In genomic region chr15:25498422-25498821, GRCm38 (mm10) we compare ENCODE assay signal across 19 mouse cellular contexts.
DNase-seq lines count a peak whose midpoint lies in the region; ATAC-seq lines count a peak whose summit lies in the region.
"Had no signal": no experiment of that assay in that cellular context is flagged by ENCODE, and none has a peak within 500 bp of the region (broad histone marks: within the 10 kb centered on the region; RNA-seq: fewer than 3 reads in every experiment).

No protein-coding gene starts in this region.

- no peak for DNase-seq in hindbrain, embryonic 10.5 days (ENCODE audit: low spot score)
- DNase-seq in Muller cell, postnatal 12 days (ENCODE audit: inconsistent ontology term): peak; percentile 76
- no peak for DNase-seq in thymus, postnatal 25 days
- no peak for DNase-seq in adrenal gland, adult 2 months
- DNase-seq in urinary bladder, adult 2 months (ENCODE audit: low spot score): no peak
- DNase-seq: adrenal gland, postnatal 14 days; cerebellum, adult 9-10 months; heart, adult 18-20 months; kidney, adult 18-20 months; kidney, postnatal 4 days; lung, postnatal 36 days; spleen, adult 18-20 months; thymus, adult 18-20 months had no signal

- ATAC-seq in hindbrain, embryonic 12.5 days (ENCODE audit: low FRiP score): peak; percentile 63
- peak; percentile 86 for ATAC-seq in forebrain, embryonic 15.5 days (replicated peaks)
- ATAC-seq in midbrain, embryonic 15.5 days (replicated peaks): peak; percentile 57; the same call in 1 of the 2 replicates

- no peaks in the 10 kb centered on the region for H3K9me3 ChIP-seq in hindbrain, embryonic 12.5 days (replicated peaks)
- no peaks in the 10 kb centered on the region for H3K9me3 ChIP-seq in hindbrain, embryonic 10.5 days
- no peaks in the 10 kb centered on the region for H3K9me3 ChIP-seq in forebrain, embryonic 15.5 days
- H3K9me3 ChIP-seq in midbrain, embryonic 15.5 days: no peaks in the 10 kb centered on the region
- H3K9me3 ChIP-seq: embryonic facial prominence, embryonic 13.5 days; heart, embryonic 15.5 days; limb, embryonic 15.5 days had no signal

- no peak overlapping the region for H3K4me2 ChIP-seq in hindbrain, embryonic 12.5 days (replicated peaks)
- H3K4me2 ChIP-seq in forebrain, embryonic 15.5 days (replicated peaks): no peak overlapping the region
- no peak overlapping the region for H3K4me2 ChIP-seq in midbrain, embryonic 15.5 days
- H3K4me2 ChIP-seq: embryonic facial prominence, embryonic 13.5 days; heart, embryonic 15.5 days; limb, embryonic 15.5 days had no signal

- no peak overlapping the region for H3K4me3 ChIP-seq in hindbrain, embryonic 12.5 days
- no peak overlapping the region for H3K4me3 ChIP-seq in hindbrain, embryonic 10.5 days
- no peak overlapping the region for H3K4me3 ChIP-seq in forebrain, embryonic 15.5 days
- H3K4me3 ChIP-seq in midbrain, embryonic 15.5 days: no peak overlapping the region
- H3K4me3 ChIP-seq: embryonic facial prominence, embryonic 13.5 days; heart, embryonic 15.5 days; limb, embryonic 15.5 days had no signal

- no peak overlapping the region for H3K9ac ChIP-seq in hindbrain, embryonic 12.5 days
- no peak overlapping the region for H3K9ac ChIP-seq in forebrain, embryonic 15.5 days (replicated peaks)
- no peak overlapping the region for H3K9ac ChIP-seq in midbrain, embryonic 15.5 days
- H3K9ac ChIP-seq: embryonic facial prominence, embryonic 13.5 days; heart, embryonic 15.5 days; limb, embryonic 15.5 days had no signal

- H3K27ac ChIP-seq in hindbrain, embryonic 12.5 days: no peak overlapping the region
- H3K27ac ChIP-seq in hindbrain, embryonic 10.5 days: no peak overlapping the region
- no peak overlapping the region for H3K27ac ChIP-seq in forebrain, embryonic 15.5 days (replicated peaks)
- no peak overlapping the region for H3K27ac ChIP-seq in midbrain, embryonic 15.5 days
- H3K27ac ChIP-seq: embryonic facial prominence, embryonic 13.5 days; heart, embryonic 15.5 days; limb, embryonic 15.5 days had no signal

- no peaks in the 10 kb centered on the region for H3K4me1 ChIP-seq in hindbrain, embryonic 12.5 days
- peaks cover 16% of the 10 kb centered on the region for H3K4me1 ChIP-seq in hindbrain, embryonic 10.5 days (replicated peaks)
- H3K4me1 ChIP-seq in forebrain, embryonic 15.5 days: peaks cover 11% of the 10 kb centered on the region
- peaks cover 4% of the 10 kb centered on the region; the same call in 1 of the 2 replicates for H3K4me1 ChIP-seq in midbrain, embryonic 15.5 days
- H3K4me1 ChIP-seq: limb, embryonic 15.5 days had no signal

- 0 out of 2 replicates have a peak, but pooled peaks cover 3% of the 10 kb centered on the region for H3K27me3 ChIP-seq in hindbrain, embryonic 12.5 days
- H3K27me3 ChIP-seq in hindbrain, embryonic 10.5 days (ENCODE audit: insufficient read depth, poor library complexity, severe bottlenecking): peaks cover 7% of the 10 kb centered on the region; the same call in 1 of the 2 replicates
- H3K27me3 ChIP-seq in forebrain, embryonic 15.5 days: peaks cover 82% of the 10 kb centered on the region
- H3K27me3 ChIP-seq in midbrain, embryonic 15.5 days (replicated peaks): 0 out of 2 replicates have a peak, but pooled peaks cover 4% of the 10 kb centered on the region
- H3K27me3 ChIP-seq: embryonic facial prominence, embryonic 13.5 days; heart, embryonic 15.5 days; limb, embryonic 15.5 days had no signal

- no peaks in the 10 kb centered on the region for H3K36me3 ChIP-seq in hindbrain, embryonic 12.5 days
- no peaks in the 10 kb centered on the region for H3K36me3 ChIP-seq in hindbrain, embryonic 10.5 days
- H3K36me3 ChIP-seq in forebrain, embryonic 15.5 days: no peaks in the 10 kb centered on the region
- H3K36me3 ChIP-seq in midbrain, embryonic 15.5 days (replicated peaks): no peaks in the 10 kb centered on the region
- H3K36me3 ChIP-seq: embryonic facial prominence, embryonic 13.5 days; heart, embryonic 15.5 days; limb, embryonic 15.5 days had no signal

- 30% methylated on average over 2 of the region's 2 CpGs for WGBS in hindbrain, embryonic 12.5 days
- 30% methylated on average over 2 of the region's 2 CpGs for WGBS in hindbrain, embryonic 10.5 days
- WGBS in forebrain, embryonic 15.5 days: 3% methylated on average over 2 of the region's 2 CpGs
- WGBS in midbrain, embryonic 15.5 days: 10% methylated on average over 2 of the region's 2 CpGs
